Mouse (Mus musculus) CD4-positive, CD25-positive, alpha-beta regulatory T cell (primary cell): ENCODE measurements around the gene Gm21118. TPM values are rescaled to one million over a fixed set of nuclear protein-coding genes. Genes with fewer than 3 reads are reported as not detected.

Experiments
- polyA plus RNA-seq: library from polyadenylated mRNA; unstranded; fragments of 100-300 nt; shearing (Covaris generic); gene quantifications from one replicate; pipeline ENCODE4 v1.2.1, GENCODE M21; 2017

Gene Gm21118
- not detected for polyA plus RNA-seq

DNA sequence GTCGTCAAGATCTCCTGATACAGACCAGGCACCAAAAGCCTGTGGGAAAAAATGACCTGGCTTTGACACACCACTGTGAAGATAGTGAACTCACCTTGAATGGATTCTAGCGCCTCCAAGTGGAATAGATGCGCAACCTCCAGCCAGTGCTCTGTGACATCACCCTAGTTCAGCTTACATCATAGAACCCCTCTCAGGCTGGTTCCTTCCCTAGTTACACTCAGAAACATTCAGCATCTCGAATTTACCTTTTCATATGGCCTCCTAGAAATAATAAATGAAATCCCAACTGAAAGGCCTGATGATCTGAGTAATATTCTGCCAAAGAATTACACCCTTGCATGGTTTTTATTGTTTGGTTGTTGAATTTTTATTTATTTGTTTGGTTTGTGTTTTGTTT, at the start of gene Gm21118:
Gene Gm21118 (minus strand): TSS at position 101 of the 400 bp plus-strand sequence.

DNA sequence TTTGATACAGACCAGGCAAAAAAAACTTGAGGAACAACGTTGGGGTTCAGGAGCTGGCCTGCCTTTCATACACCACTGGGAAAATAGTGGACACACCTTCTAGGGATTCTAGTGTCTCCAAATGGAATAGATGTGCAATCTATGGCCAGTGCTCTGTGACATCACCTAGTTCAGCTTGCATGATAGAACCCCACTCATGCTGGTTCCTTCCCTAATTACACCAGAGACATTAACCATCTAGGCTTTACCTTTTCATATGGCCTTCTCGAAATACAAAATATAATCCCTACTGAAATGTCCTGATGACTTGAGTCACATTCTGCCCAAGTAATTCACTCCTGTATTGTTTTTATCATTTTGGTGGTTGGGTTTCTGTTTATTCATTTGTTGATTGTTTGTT, 29.7 kb upstream of the Gm21118 start, which contains the start of the genes Gm29423 and Gm29644:
Gene Gm29423 (minus strand): TSS at position 101 of the 400 bp plus-strand sequence.
Gene Gm29644 (minus strand): TSS at position 157 of the 400 bp plus-strand sequence.

Other genes starting within 250 kb of the Gm21118 start
- not detected for gene Gm29423, start 29.6 kb upstream of the Gm21118 start, polyA plus RNA-seq
- not detected for gene Gm29644, start 29.7 kb upstream of the Gm21118 start, polyA plus RNA-seq
- gene Gm20888, start 168.2 kb upstream of the Gm21118 start, polyA plus RNA-seq: not detected